Mouse (Mus musculus): ENCODE results near the gene Vmn1r234. TPM values are rescaled to one million over a fixed set of nuclear protein-coding genes. Genes with fewer than 3 reads are reported as not detected.
"Not testable (repeated sequence)": the region's sequence is repeated elsewhere in the genome, so short reads cannot be mapped to it uniquely, and the experiment has no call there.

Vmn1r234 gene
- not detected in 2 replicates for polyA plus RNA-seq (2016; fragmentation: Nextera tagmentation; extraction: Ambion mirVana)

DNA sequence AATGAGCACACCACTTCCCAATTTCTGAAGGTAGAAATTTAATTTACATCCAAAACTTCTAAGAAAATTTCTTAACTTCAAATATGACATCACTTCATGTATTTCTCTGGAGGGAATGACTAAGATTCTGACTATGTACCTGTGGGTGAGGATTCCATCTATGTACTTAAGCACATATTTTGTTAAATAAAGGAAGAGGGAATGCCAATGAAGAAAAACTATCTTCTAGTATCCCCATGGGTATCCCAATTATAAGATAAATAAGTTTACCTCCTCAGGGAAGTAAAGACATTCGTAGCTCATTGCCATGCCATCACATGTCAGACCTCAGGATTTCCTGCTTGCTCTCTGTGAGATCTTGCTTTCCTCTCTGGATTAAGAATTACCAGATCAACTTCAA, at the start of gene Vmn1r234:
TSS of gene Vmn1r234 (plus strand) at position 301 of the 400 bp plus-strand sequence.
- no peaks in the 10 kb centered on the region for H3K36me3 ChIP-seq
- H3K27me3 ChIP-seq (ENCODE audit: low read depth, poor library complexity, severe bottlenecking) = no peaks in the 10 kb centered on the region
- H3K9me3 ChIP-seq (replicated peaks) = peaks cover 9% of the 10 kb centered on the region; the same call in 1 of the 2 replicates
- H3K27ac ChIP-seq (replicated peaks) = no peak within 1 kb of the TSS
- no peak for DNase-seq (ENCODE audit: low spot score)
- 86% methylated on average over 1 of the region's 1 CpGs for WGBS
- H3K4me1 ChIP-seq = no peaks in the 10 kb centered on the region
- H3K4me3 ChIP-seq = no peak within 1 kb of the TSS

DNA sequence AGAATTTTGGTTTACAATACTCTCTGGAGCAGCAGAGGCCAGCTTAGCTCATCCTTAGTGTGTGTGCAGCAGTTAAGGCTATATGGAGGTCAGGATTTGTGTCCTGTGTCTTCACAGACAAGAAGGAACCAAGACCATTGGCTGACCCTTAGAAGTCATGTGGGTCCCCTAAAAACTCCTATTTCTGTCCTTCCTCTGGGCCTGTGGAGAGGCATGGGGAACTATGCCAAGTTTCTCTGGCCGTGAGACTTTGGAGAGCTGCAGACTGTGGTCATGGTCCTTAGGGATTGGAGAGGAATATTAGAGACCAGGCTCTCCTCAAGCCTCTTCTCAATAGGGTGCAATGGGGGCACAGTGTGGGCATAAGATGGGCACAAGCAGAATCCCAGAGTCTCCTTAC, 14.8 kb upstream of the Vmn1r234 start:
- H3K9me3 ChIP-seq (replicated peaks) = peaks cover 34% of the 10 kb centered on the region; the same call in 1 of the 2 replicates
- 90% methylated on average over 1 of the region's 1 CpGs for WGBS
- H3K27me3 ChIP-seq (ENCODE audit: low read depth, poor library complexity, severe bottlenecking); DNase-seq (ENCODE audit: low spot score); H3K4me1 ChIP-seq; H3K36me3 ChIP-seq; H3K27ac ChIP-seq (replicated peaks); H3K4me3 ChIP-seq: not testable (repeated sequence)

DNA sequence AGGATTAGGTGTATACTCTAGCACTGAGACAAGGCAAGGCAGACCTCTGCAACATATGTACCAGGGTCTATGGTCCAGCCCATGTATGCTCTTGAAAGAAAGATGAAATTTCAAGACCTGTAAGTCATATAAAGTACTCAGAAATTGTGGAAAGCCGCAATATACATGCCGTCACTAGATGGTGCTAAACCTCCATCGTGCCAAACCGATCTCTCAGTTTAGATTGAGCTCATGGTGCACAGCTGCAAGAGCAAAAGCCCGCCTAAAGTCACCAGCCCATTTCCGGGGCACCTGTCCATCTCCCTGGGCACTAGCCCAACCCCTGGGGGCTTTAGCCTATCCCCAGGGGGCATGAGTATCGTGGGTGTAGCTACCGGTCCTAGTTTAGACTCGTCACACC, 5.8 kb downstream of the Vmn1r234 start:
- no peaks in the 10 kb centered on the region for H3K27me3 ChIP-seq (ENCODE audit: low read depth, poor library complexity, severe bottlenecking)
- DNase-seq (ENCODE audit: low spot score) = peak; percentile 18
- H3K4me1 ChIP-seq = no peaks in the 10 kb centered on the region
- no peak overlapping the region for H3K27ac ChIP-seq (replicated peaks)
- no peaks in the 10 kb centered on the region for H3K36me3 ChIP-seq
- no peak overlapping the region for H3K4me3 ChIP-seq
- 33% methylated on average over 9 of the region's 9 CpGs for WGBS
- peaks cover 12% of the 10 kb centered on the region; the same call in 1 of the 2 replicates for H3K9me3 ChIP-seq (replicated peaks)

DNA sequence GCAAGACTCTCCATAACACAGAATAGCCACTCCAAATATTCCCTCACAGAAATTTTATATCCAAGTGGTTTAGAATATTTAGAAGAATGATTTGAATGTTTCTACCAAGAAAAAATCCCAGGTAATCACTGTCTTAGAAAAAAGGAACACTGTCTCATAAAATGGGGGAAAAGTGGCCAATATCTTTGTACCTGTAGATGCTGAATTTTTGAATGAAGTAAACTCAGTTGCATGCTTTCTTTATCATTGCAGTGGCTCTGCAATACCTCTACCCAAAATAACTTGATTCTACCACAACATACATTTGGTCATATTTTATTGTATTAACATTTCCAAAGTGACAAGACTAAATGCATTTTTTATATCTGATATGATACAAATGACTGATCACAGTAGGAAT, 30.2 kb downstream of the Vmn1r234 start, which contains the start of gene Vmn1r235:
TSS of gene Vmn1r235 (plus strand) at position 301 of the 400 bp plus-strand sequence.
- H3K36me3 ChIP-seq = no peaks in the 10 kb centered on the region
- no peaks in the 10 kb centered on the region for H3K4me1 ChIP-seq
- no peaks in the 10 kb centered on the region for H3K27me3 ChIP-seq (ENCODE audit: low read depth, poor library complexity, severe bottlenecking)
- no peak within 1 kb of the TSS for H3K27ac ChIP-seq (replicated peaks)
- H3K9me3 ChIP-seq (replicated peaks) = peaks cover 21% of the 10 kb centered on the region
- no peak for DNase-seq (ENCODE audit: low spot score)
- no peak within 1 kb of the TSS for H3K4me3 ChIP-seq

- H3K9me3 ChIP-seq (replicated peaks) = peaks cover 15% of the 10 kb centered on the region; the same call in 1 of the 2 replicates
- H3K36me3 ChIP-seq = no peaks in the 10 kb centered on the region
- no peaks in the 10 kb centered on the region for H3K27me3 ChIP-seq (ENCODE audit: low read depth, poor library complexity, severe bottlenecking)
- no peak for DNase-seq (ENCODE audit: low spot score)
- H3K4me3 ChIP-seq = no peak overlapping the region
- 21% methylated on average over 4 of the region's 4 CpGs for WGBS
- no peaks in the 10 kb centered on the region for H3K4me1 ChIP-seq
- no peak overlapping the region for H3K27ac ChIP-seq (replicated peaks)
Observed at GRCm38 (mm10) chr17:21272103-21272502, 46.2 kb downstream of the Vmn1r234 start.

DNA sequence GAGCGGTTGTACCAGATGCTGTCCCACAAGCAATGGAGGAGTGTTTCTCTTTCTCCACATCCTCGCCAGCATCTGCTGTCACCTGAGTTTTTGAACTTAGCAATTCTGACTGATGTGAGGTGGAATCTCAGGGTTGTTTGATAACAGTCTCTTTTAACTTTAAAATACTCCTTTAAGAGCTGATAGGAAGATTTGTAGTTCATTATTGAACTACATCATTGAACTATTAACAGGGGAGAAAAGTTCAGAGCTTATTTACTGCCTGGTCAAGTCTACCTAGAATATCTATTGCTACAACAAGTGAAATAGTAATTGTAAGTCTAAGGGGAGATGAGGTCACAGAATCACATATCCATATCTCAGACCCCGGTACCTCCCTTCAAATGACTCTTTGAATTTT, 56.8 kb downstream of the Vmn1r234 start, which contains the start of gene Vmn1r236:
TSS of gene Vmn1r236 (plus strand) at position 301 of the 400 bp plus-strand sequence.
- 78% methylated on average over 3 of the region's 3 CpGs for WGBS
- H3K4me3 ChIP-seq = no peak within 1 kb of the TSS
- H3K27me3 ChIP-seq (ENCODE audit: low read depth, poor library complexity, severe bottlenecking) = no peaks in the 10 kb centered on the region
- H3K4me1 ChIP-seq = no peaks in the 10 kb centered on the region
- DNase-seq (ENCODE audit: low spot score) = no peak
- peaks cover 13% of the 10 kb centered on the region for H3K9me3 ChIP-seq (replicated peaks)
- H3K27ac ChIP-seq (replicated peaks) = no peak within 1 kb of the TSS
- H3K36me3 ChIP-seq = no peaks in the 10 kb centered on the region

DNA sequence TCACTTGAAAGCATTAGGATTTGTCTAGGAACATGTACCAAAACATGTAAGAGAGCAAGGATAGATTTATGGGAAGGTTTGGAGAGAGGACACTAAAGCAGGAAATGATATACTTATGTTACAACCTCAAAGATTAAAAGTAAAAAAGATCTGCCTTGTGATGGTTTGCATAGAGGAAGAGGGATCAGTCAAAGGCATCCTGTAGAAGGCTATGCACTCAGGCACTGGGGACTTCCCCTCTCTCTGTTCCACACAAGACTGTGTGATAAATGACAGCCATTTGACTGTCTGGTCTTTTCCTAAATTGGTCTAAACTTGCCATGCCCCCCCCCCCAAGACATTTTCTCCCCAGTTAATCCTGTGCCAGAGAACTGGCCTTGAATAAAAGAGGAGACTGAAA, 58.5 kb downstream of the Vmn1r234 start:
- no peaks in the 10 kb centered on the region for H3K27me3 ChIP-seq (ENCODE audit: low read depth, poor library complexity, severe bottlenecking)
- no peak overlapping the region for H3K4me3 ChIP-seq
- H3K9me3 ChIP-seq (replicated peaks) = peaks cover 14% of the 10 kb centered on the region
- no peak for DNase-seq (ENCODE audit: low spot score)
- H3K36me3 ChIP-seq = no peaks in the 10 kb centered on the region
- no peaks in the 10 kb centered on the region for H3K4me1 ChIP-seq
- no peak overlapping the region for H3K27ac ChIP-seq (replicated peaks)

Small RNA genes lying within 50 kb of the gene (microRNA-seq; reads per million reads assigned to microRNA genes)
- not detected for gene Gm26384

Other genes starting within 250 kb of the Vmn1r234 start
- not detected in 2 replicates for gene Vmn1r233, start 229.6 kb upstream of the Vmn1r234 start, polyA plus RNA-seq (2016; fragmentation: Nextera tagmentation; extraction: Ambion mirVana)
- 15.4 and 17.9 TPM in 2 replicates for gene Zfp160, start 217.2 kb upstream of the Vmn1r234 start, polyA plus RNA-seq (2016; fragmentation: Nextera tagmentation; extraction: Ambion mirVana)
- gene Vmn1r235, start 30.3 kb downstream of the Vmn1r234 start, polyA plus RNA-seq (2016; fragmentation: Nextera tagmentation; extraction: Ambion mirVana) = not detected in 2 replicates
- not detected in 2 replicates for gene Vmn1r236, start 56.9 kb downstream of the Vmn1r234 start, polyA plus RNA-seq (2016; fragmentation: Nextera tagmentation; extraction: Ambion mirVana)
- not detected in 2 replicates for gene Vmn1r237, start 85.8 kb downstream of the Vmn1r234 start, polyA plus RNA-seq (2016; fragmentation: Nextera tagmentation; extraction: Ambion mirVana)
- 2.1 and 2.4 TPM in 2 replicates for gene Zfp677, start 157.7 kb downstream of the Vmn1r234 start, polyA plus RNA-seq (2016; fragmentation: Nextera tagmentation; extraction: Ambion mirVana)
- gene Zfp54, start 197.1 kb downstream of the Vmn1r234 start, polyA plus RNA-seq (2016; fragmentation: Nextera tagmentation; extraction: Ambion mirVana) = 2.9 and 3.0 TPM in 2 replicates
- gene Zfp51, start 224.3 kb downstream of the Vmn1r234 start, polyA plus RNA-seq (2016; fragmentation: Nextera tagmentation; extraction: Ambion mirVana) = 13.3 and 13.4 TPM in 2 replicates

All from midbrain, embryonic 10.5 days (tissue).